Mouse (Mus musculus): ENCODE data around the gene Erlin1.

The Erlin1 gene

DNA sequence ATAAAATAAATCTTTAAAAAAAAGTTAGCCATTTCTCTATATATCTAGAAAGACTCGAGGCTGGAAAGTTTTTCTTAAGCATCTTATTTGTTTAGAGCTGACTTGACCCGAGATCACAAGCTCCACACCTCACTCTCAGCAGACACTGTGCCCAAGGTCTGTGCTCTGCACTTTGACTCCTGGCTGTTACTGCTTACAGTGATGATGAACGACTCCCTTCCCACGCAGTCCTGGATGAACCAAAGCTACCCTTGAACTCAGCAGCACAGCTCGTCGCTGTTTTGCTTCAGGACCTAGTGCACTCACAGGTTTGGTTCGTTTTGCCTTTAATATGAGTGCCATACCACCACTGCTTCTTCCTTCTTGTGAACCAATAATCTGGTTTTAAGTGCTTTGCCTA, 5.8 kb downstream of the Erlin1 start:
- DNase-seq (ENCODE audit: low read depth, low spot score): no peak

DNA sequence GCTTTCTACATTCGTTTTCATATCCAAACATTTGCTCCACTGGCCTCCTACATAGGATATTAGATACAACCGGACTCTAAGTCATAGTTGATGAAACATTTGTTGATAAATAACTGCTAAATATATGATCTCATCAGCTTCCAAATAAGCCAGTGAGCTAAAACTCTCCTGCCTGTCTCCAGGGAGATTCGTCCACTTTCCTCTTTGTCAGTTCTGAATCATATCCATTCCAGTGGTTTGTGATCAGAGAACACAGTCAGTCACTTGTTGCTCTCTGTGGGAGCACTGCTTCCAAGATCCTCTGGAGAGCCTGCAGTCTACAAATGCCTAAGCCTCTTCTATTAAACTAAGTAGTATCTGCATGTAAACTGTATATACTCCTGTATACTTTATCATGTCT, 9.4 kb downstream of the Erlin1 start:
- DNase-seq (ENCODE audit: low read depth, low spot score): no peak

DNA sequence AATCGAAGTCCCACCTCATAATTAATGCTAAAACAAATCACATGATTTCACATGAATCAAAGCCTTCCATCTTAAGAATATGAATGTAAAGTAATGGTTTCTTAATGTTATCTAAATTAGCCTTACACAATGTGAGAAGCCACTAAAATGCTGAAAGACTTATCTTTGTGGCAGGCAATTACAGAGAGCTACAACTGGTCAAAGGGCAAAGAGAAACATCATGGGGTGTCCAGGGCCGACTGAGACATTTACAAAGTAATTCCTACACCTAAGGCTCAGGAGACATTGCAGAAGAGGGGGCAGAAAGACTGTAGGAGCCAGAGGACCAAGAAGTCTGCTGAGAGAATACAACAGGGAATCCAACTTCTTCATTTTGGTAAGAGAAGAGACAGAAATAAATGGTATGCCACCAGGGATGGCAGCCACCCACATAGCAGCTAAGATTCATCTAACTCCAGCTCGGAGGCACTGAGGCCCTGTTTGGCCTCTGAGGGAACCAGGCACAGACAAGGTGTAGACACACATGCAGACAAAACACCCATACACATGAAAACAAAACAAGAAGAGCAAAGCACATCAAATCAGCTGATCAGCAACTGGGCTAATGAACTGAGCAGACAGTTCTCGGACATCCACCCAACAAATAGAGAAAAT, 14.3 kb downstream of the Erlin1 start:
- DNase-seq (ENCODE audit: low read depth, low spot score): no peak

DNA sequence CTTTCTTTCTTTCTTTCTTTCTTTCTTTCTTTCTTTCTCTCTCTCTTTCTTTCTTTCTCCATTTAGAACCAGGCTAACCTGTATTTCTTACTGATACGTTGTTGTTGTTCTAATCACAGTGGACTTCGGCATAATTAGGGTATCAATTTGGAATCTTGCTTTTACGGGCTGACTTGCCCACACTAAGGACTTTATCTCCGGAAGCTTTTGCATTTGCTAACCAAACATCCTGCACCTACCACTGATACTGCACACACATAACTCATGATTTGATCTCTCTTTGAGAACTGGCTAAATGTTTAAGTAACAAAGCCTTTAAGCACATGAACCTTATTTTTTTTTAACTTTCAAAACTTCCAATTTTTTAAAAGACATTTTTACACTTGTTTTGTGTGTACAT, 19.2 kb downstream of the Erlin1 start:
- DNase-seq (ENCODE audit: low read depth, low spot score): no peak

DNA sequence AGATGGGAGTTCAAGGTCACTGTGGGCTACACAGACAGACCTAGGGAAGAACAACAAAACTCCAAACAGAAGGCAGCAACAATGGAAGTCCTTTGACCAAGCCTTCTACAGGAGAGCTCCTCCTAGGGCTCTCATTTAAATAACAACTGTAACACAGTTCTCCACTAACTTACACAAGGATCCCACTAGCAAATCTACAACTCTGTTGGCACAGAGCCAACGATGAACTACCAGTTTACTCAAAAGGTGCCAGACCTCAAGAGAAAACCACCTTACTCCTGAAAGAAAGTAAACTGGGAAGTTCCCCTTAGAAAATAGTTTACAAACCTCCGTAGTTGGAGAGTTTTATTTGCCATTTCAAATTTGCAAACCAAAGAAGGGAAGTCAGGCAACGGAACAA, 20.3 kb downstream of the Erlin1 start:
- DNase-seq (ENCODE audit: low read depth, low spot score): peak; percentile 63

DNA sequence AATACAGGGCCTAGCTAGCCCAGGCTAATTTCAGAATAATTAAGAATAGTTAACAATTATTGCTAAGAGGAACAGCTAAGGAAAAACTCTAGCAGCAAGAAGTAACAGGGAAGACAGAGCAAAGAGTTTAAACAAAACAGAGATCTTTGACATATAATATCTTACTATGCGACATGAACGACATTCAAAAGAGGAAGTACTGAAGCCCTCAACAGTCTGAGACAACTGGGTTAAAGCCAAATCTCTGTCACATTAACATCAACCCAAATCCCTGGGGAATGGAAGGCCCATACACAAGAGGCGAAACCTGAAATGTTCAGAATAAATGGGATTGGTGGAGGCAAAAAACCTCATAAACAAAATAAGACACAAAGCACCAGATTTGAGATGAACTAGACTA, 23.7 kb downstream of the Erlin1 start:
- peak; percentile 50 for DNase-seq (ENCODE audit: low read depth, low spot score)

DNA sequence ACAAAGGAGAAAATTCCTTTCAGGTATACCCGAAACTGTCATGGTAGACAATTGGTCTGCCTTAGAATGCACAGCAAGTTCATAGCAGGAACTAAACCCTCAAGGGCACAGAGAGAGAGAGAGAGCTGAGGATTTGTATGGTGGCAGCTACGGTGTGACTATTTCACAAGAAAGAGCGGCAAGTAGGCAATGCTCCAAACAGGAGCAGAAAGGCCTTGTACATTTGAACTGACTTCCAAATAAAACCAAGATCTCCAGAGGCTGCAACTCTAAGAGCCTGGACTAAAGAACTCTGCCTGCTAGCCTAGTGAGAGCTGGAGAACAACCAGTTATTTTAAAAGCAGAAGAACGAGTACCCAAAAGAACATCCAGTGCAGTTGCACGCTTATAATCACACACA, 27.5 kb downstream of the Erlin1 start:
- DNase-seq (ENCODE audit: low read depth, low spot score): no peak

DNA sequence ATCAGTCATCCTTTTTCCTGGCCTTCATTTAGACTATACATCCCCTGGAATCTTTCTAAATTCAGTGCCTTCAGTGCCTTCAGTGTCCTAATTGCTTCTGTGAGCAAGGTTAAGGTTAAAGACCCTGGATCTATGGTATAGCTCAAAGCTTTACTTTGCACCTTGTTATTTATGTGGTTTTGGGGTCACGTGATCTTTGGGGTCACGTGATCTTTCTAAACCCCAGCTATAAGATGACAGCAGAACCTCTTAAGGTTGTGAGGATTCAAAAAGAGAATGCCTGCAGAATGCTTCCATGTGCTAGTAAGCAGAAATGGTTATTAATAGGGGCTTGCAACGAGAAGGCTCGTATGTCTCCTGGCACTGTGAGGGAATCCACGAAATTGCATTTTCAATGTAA, 36.2 kb downstream of the Erlin1 start:
- no peak for DNase-seq (ENCODE audit: low read depth, low spot score)

DNA sequence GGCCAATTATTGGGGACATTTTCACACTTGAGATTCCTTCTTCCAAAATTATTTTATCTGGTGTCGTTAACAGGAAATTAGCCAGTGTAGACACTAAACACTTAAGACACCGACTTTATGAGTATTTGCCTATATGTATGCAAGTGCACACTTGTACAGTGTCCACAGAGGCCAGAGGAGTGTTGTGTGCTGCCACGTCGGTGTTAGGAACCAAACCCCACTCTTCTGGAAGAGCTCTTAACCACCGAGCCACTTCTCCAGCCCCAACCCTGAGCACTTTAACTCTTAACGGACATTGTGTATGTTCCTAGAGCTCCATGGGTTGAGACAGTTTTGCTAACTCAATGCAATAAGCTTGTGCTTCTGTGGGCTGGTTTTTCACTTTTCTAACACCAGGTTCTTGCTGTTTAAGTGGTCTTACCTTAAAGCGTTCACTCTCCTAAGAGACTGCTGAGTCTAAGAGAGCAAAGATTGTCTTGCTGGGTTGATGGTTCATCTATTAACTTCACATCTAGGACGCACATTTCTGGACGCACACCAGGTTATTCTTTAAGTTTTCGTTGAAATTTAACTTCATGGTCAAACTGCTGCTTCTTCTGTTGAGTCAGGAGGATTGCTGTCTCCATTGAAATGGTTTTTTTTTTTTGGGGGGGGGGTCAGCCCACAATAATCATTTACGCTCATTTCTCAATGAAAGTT, 37.4 kb downstream of the Erlin1 start:
- no peak for DNase-seq (ENCODE audit: low read depth, low spot score)

DNA sequence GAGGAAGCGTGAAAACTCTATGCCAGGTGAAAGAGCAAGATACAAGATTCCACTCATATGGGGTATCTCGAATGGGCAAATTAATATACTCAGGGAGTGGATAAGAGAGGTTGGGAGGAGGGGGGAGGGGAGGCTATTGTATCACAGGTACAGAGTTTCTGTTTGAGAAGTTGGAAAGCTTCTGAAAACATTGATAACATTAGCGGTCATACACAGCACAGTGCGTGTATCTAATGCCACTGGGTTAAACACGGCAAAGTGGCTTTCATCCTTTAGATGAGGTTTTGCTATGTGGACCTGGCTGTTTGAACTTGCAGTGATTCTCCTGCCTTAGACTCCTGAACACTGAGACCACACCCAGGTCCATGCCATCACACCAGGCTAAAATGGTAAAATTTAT, 39.6 kb downstream of the Erlin1 start:
- no peak for DNase-seq (ENCODE audit: low read depth, low spot score)

DNA sequence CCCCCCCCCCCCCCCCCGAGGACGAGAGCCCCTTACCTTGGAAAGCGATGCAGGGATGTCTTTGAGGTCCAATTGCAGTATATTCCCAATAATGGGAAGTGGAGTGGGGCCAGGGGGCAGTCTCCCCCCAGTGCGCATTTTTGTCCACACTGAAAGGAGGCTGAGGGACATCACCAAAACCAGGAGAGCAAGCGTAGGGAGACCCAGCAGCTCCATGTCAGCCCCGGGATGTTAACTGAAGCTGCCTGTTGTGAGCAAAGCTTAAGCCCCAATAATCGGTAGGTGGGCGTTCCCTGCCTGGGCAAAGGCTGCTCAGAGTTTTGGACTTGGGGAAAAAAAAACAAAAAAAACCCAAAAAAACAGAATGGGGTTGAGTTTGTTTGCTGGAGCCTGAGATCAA, 40.6 kb downstream of the Erlin1 start, which contains the start of gene Cyp2c23:
Cyp2c23 (minus strand) TSS at position 237 of the 400 bp plus-strand sequence.
- DNase-seq (ENCODE audit: low read depth, low spot score): no peak

DNA sequence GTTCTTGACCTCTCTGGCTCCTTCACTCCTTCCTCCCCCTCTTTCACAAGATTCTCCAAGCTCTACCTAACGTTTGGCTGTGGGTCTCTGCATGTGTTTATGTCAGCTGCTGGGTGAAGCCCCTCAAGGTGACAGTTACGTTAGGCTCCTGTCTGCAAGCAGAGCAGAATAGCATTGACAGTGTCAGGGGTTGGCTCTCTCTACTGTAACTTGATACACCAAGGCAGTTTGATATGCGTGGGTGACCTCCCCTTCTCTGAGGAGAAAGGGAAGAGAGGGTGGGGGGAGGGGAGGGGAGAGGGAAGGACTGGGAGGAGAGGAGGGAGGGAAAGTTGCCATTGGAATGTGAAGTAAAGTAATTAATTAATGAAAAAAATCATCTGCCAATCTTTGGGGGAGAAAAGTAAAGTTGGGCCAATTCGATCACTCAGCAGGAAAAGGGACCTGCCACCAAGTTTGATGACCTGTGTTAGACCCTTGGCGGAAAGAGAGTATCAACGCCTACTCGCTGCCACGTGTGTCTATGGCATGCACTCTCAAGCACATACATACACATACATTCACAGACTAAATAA, 42.5 kb downstream of the Erlin1 start:
- DNase-seq (ENCODE audit: low read depth, low spot score): no peak

DNA sequence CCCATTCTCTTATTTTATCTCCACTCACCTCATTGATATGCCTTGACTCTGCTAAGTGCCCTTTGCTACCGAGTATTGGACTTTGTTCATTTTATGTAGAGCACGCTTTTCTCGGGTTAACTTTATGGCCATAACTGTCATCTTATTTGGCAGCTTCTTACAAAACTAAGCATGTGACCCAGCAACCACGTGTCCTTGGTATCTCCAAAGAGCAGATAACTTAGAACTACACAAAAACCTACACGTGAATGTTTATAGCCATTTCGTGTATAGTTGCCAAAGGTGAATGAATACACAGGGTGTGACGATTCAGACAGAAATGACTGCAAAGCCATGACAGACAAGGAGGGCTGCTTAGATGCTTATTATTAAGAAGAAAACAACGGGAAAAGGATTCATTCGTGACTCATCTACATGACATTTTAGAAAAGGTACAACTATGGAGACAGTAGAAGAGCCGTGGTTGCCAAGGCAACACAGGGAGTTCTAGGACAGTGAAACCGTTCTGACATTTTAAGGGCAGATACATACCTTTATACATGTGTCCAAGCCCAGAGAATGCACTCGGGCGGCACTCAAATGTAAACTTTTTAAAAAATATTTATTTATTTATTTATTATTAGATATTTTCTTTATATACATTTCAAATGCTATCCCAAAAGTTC, 44.5 kb downstream of the Erlin1 start:
- DNase-seq (ENCODE audit: low read depth, low spot score): no peak

DNA sequence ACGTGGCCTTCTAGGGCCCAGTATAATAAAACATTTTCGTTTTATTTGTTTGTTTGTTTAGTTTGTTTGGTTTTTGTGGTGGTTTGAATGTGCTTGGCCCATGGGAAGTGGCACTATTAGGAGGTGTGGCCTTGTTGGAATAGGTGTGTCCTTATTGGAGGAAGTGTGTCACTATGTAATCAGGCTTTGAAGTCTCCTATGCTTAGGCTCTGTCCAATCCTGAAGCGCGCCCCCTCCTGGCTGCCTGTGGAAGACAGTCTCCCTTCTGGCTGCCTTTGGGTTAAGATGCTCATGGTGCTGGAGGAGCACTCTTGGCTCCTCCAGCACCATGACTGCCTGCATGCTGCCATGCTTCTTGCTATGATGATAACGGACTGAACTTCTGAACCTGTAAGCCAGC, 46.5 kb downstream of the Erlin1 start:
- peak; percentile 35 for DNase-seq (ENCODE audit: low read depth, low spot score)

DNA sequence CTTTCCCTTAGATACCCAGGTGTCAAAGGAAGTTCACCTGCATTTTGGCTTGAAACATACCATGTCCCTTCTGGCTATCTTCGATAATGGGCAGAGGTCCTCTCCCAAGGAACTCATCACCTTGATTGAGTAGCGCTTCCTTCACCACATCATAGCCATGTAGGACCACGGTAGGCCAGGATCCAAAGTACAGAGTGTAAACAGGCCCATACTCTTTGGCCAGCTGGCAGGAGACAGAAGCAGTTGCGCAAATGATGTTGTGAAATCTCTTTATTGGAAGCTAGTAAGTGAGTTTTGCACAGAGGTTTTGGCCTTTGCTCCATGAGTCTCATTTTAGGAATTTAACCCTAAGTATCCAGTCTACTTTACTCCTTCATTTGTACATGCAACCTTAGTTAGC, 48.1 kb downstream of the Erlin1 start:
- DNase-seq (ENCODE audit: low read depth, low spot score): no peak

DNA sequence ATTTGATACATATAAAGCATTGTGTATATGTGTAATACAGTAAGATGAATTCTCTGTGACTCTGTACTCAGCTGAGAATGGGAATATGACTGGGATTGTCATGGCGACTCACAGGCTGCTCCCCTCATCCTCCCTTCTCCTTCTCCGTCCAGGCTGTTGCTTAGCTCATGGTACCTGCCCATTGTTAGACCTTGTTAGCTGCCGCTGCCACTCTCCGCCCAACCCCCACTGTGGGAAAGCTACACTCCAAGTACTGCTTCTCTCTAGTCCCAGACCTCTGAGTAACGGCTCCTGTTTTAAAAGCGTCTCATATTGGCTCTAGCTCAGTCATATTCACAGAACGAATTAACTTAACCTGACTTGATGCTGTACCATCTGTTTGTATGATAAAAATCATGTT, 49.8 kb downstream of the Erlin1 start:
- no peak for DNase-seq (ENCODE audit: low read depth, low spot score)

DNA sequence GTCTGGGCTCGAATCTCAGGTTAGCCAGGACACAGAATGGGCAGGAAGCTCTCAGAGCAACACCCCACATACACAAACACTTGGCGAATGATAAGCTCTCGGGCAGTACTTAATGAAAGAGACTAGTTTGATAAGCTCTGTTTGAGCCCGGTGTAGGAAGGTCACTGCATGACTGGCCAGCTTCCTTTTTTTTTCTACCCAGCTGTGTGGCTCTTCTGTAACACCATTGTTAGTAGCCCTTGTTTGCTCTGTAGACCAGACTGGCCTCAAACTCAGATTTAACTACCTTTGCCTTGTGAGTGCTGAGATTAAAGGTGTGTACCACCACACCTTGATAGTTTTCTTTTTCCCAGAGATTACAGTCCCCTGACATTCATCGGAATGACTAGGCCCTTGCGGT, 55.7 kb downstream of the Erlin1 start:
- no peak for DNase-seq (ENCODE audit: low read depth, low spot score)

DNA sequence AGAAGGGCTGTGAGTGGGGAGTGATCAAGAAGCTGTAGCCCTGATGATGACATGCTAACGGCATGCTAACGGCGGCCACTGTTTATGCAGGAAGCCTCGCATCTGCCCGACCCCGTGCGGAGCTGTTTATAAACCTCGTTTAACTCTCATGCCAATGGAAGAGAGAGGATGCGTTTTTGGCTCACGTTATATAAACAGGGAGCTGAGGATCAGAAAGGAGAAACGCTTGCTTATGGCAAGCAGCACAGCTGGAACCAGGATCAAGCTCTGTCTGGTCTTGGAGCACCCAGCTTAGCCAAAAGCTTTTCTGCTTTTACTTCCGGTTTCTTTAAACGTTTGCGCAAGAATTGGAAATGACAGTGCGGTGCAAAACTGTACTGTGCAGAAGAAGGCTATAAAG, 60.8 kb downstream of the Erlin1 start:
- DNase-seq (ENCODE audit: low read depth, low spot score): no peak

DNA sequence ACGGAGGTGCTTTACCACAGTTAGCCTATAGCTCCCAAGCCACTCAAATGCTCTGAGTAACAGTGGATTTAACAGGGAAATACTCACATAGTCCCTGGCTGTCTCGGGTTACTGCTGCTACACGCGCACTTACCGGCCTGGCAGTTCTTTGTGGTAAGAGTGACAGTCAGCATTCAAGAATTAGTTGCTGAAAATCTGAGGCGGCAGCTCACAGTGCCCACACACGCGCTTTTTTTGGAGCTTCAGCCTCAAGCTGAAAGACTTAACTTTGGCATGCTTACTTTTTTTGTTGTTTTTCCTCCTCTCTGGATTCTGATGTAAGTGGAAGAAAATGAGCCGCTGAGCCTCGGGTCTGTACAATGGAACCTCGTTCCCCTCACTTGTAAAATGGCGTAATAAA, 62.4 kb downstream of the Erlin1 start:
- DNase-seq (ENCODE audit: low read depth, low spot score): no peak

DNA sequence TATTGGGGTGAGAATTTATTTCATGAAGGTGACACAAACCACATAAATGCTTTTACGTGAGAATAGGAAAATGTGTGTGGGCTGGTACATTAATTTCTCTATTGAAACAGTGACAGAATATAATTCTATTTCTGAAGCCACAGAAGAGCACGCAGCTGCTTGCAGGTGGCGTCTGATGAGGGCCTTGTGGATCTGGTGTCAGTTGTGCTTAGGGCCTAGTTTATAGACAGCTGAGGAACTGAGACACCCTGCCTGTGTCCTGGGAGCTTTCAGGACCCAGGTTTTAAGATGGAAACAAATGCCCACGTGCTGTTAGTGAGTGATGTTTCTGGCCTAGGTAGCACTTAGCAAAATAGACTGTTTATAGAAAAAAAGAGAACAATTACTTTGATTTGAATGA, 64.6 kb downstream of the Erlin1 start:
- DNase-seq (ENCODE audit: low read depth, low spot score): peak; percentile 33

DNA sequence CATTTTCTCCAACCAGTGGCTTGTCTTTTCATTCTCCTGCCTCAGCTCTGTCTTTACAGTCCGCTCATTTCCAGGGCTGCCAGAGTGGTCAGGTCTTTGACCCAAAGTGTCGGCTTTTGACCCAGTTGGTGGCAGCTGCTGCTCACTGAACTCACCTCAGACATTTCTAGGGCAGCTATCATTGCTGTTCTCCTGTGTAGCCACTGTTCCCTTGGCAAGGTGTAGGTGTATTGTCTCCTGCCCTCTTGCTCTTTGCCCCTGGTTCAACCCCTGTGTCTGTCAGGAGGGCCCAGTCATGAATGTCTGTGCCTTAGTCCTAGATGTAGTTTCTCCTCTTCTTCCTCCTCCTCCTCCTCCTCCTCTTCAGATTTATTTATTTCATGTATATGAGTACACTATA, 65.3 kb downstream of the Erlin1 start:
- DNase-seq (ENCODE audit: low read depth, low spot score): no peak

DNA sequence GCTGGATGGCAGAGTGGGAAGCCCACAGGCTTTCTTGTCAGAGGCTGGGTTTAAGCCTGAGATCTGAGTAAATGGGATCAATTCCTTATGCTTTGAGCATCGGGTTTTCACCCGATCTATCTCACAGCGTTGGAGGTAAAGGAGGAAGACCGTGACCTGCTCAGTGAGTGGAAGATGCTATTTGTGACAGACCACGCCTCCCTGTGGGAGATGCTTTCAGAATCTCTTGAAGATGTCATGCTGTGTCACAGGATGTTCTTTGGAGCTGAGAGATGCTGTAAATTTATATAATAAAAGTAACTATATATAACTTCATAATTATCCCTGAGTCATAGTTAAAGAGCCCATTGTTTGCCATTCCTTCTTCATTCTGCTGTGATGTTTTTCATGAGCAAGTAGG, 68.9 kb downstream of the Erlin1 start:
- no peak for DNase-seq (ENCODE audit: low read depth, low spot score)

DNA sequence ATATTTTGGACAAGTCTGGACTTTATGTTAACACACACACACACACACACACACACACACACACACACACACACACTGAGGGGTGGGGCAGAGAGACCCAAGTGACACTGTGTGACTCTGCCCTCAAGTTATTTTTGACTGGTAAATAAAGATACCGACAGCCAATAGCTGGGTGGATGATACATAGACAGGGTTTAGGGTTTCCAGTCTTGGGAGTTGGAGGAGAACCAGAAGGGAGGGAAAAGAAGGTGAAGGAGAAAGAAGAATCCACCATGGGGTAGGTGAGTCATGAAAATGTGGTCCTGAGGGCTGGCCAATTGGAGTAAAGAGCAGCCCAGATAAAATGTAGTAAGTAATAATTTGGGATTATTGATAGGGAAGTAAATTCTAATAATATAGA, 69.5 kb downstream of the Erlin1 start:
- no peak for DNase-seq (ENCODE audit: low read depth, low spot score)

Measured in A20 (cell line).